Mouse (Mus musculus): ENCODE data around the gene Diexf.

DNA sequence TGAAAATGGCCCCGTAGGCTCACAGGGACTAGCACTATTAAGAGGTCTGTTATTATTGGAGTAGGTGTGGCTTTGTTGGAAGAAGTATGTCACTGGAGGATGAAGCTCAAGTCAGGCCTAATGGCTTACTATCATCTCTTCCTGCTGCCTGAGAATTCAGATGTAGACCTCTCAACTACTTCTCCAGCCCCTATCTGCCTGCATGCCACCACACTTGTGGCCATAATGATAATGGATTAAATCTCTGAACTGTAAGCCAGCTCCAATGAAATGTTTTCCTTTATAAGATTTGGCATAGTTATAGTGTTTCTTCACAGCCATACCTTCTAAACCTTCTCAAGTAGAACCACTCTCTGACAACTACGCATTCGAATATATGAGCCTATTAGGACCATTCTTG is 67.5 kb downstream of the Diexf start:
- TF ChIP-seq POLR2A (IDR thresholded peaks at IDR 0.05; ENCODE audit: low read depth, low read length) (no peak), CTCF (conservative IDR thresholded peaks at IDR 0.05; ENCODE audit: insufficient read depth, insufficient read length, low read depth, low read length) (no peak)
